Mouse (Mus musculus) embryonic fibroblast, embryonic 13.5 days (primary cell): ENCODE data around the gene Grb2. TPM values are rescaled to one million over a fixed set of nuclear protein-coding genes. Genes with fewer than 3 reads are reported as not detected.

Experiments used
- H3K27ac ChIP-seq: 2 replicates; pipeline ENCODE4 v1.5.1; 2012; ENCODE audit warnings: low read length, control low read depth, inconsistent platforms; ENCODE audit not compliant: insufficient read depth
- H3K4me1 ChIP-seq: 2 replicates; pipeline ENCODE4 v1.6.1; 2011; ENCODE audit warnings: low read length; ENCODE audit not compliant: control insufficient read depth, insufficient read depth
- H3K4me3 ChIP-seq: 2 replicates; pipeline ENCODE4 v1.5.1; 2011; ENCODE audit warnings: mild to moderate bottlenecking, control low read depth, low read length; ENCODE audit not compliant: insufficient read depth
- CTCF ChIP-seq: IDR thresholded peaks from 2 replicates; pipeline ENCODE4 v1.5.1; 2011; ENCODE audit warnings: mild to moderate bottlenecking, control low read depth, low read length, moderate library complexity, borderline replicate concordance; ENCODE audit not compliant: insufficient read depth
- POLR2A ChIP-seq: IDR thresholded peaks from 2 replicates; pipeline ENCODE4 v1.6.1; 2011; ENCODE audit warnings: low read depth, mild to moderate bottlenecking, control low read depth, low read length, moderate library complexity
- polyA plus RNA-seq: library from polyadenylated mRNA; stranded (reverse); fragments of >200 nt; gene quantifications from 2 replicates; pipeline ENCODE4 v1.2.4, GENCODE M21; 2011; ENCODE audit warnings: low read depth; ENCODE audit not compliant: missing spikeins, insufficient read length

Gene Grb2
- polyA plus RNA-seq, 1 experiment, result 61.1 TPM

DNA sequence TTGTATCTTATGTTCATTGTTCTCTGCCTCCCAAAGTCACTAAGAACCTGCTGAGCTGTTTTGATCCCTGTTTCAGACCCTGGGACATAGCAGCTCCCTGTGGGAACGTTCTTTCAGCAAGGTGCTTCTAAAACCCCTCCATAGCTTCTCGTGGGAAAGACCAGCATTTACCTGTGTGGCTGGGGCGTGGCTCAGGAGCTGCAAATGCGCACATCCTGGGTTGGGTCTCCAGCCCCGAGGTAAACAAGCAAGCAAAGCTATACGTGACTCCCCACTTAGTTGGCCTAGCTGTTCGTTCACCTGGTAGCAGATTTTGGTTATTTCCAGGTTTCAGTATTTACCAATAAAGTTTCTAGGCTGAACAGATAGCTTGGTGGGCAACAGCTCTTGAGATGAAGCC lies 76.2 kb downstream of the Grb2 start:
- no peaks in the 10 kb centered on the region for H3K4me1 ChIP-seq
- H3K4me3 ChIP-seq, result no peak overlapping the region

GRCm38 (mm10) chr11:115631505-115631890 lies 76.9 kb downstream of the Grb2 start:
- TF ChIP-seq CTCF (peak; percentile 31; the same call in 1 of the 2 replicates), POLR2A (no peak)
- Histone ChIP-seq H3K27ac (no peak overlapping the region), H3K4me3 (no peak overlapping the region), H3K4me1 (no peaks in the 10 kb centered on the region)

More for the DNA sequence above, 76.2 kb downstream of the Grb2 start:
- TF ChIP-seq POLR2A (no peak), CTCF (no peak)
- H3K27ac ChIP-seq, result no peak overlapping the region

GRCm38 (mm10) chr11:115630532-115631504 lies 77.6 kb downstream of the Grb2 start:
- Histone ChIP-seq H3K27ac (no peak overlapping the region), H3K4me3 (no peak overlapping the region), H3K4me1 (no peaks in the 10 kb centered on the region)
- 0 out of 2 replicates have a peak, but pooled peaks have one; percentile 32 for TF ChIP-seq POLR2A
- TF ChIP-seq CTCF, result no peak

DNA sequence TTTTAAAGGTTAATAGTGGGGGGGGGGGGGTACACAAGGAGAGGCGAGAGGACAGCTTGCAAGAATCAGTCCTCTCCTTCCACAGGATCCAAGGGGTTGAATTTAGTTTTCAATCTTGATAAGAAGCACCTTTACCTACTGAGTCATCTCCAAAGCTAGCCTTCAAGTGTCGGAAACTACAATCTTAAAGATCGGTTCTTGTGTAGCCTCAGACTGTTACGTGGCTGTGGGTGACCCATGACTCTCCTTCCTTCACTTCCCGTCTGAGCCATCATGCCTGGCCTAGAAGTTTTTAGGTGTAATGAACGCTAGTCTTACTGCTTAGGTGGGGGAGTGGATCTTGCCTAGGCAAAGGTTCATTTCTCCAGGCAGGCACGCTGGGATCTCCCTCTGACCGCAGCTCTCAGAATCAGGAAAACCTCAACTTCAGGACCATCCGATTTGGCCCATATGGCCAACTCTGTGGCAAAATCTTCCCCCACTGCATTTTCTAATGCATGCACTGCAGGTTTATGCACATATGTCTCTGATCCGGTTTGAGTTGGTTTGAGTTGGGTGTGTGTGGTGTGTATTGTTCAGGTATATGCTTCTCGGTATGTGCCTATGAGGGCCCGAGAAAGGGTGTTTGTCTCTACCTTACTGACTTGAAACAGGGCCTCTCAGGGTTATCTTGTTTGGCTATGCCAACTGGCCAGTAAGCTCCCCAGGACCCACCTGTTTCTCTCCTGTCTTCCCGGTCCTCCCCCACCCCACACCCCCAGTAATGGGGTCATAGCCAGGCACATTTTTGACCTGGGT lies 78.5 kb downstream of the Grb2 start:
- no peak overlapping the region for H3K4me3 ChIP-seq
- H3K27ac ChIP-seq, result no peak overlapping the region
- TF ChIP-seq POLR2A, result no peak
- TF ChIP-seq CTCF, result no peak
- H3K4me1 ChIP-seq, result no peaks in the 10 kb centered on the region

DNA sequence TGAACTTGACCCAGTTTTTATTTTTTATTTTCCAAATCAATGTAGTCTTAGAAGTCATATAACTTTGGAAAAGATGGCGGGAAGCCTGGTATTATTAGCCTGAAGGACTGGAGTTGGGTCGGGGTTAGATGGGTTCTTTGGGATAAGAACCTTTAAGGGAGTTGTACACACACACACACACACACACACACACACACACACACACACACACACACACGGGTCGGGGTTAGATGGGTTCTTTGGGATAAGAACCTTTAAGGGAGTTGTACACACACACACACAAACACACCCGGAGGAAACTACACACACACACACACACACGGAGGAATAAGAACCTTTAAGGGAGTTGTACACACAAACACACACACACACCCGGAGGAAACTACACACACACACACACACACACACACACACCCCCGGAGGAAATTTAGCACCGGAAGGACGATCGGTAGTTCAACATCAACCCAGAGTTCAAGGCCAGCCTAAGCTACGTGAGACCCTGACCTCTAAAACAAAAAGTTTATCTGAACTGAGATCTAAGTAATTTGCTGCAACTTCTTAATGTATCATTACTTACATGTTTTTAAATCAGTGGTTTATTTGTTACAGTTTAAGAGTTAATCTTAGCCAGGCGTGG lies 79.8 kb downstream of the Grb2 start:
- H3K4me3 ChIP-seq, result peak overlapping the region; percentile 11
- no peak overlapping the region for H3K27ac ChIP-seq
- H3K4me1 ChIP-seq, result no peaks in the 10 kb centered on the region
- TF ChIP-seq POLR2A, result 0 out of 2 replicates have a peak, but pooled peaks have one; percentile 31
- TF ChIP-seq CTCF, result no peak

- Histone ChIP-seq H3K27ac (no peak within 1 kb of the TSS), H3K4me3 (peak within 1 kb of the TSS; percentile 69), H3K4me1 (no peaks in the 10 kb centered on the region)
- TF ChIP-seq CTCF (no peak), POLR2A (peak; percentile 86)
Measured at GRCm38 (mm10) chr11:115627705-115628464, 80.5 kb downstream of the Grb2 start, which contains the start of gene Slc25a19. Gene Slc25a19 (minus strand): TSS chr11:115628295.

- Histone ChIP-seq H3K27ac (no peak overlapping the region), H3K4me3 (peak overlapping the region; percentile 69), H3K4me1 (no peaks in the 10 kb centered on the region)
- TF ChIP-seq CTCF (no peak), POLR2A (no peak)
Measured at GRCm38 (mm10) chr11:115626824-115627616, 81.4 kb downstream of the Grb2 start.

- no peak for TF ChIP-seq POLR2A
- no peak for TF ChIP-seq CTCF
- H3K27ac ChIP-seq, result no peak overlapping the region
- no peak overlapping the region for H3K4me3 ChIP-seq
- no peaks in the 10 kb centered on the region for H3K4me1 ChIP-seq
Measured at GRCm38 (mm10) chr11:115625877-115626276, 82.5 kb downstream of the Grb2 start.
